Mouse (Mus musculus) midbrain, postnatal 0 days (tissue): ENCODE measurements around the gene Ttc7. TPM values are rescaled to one million over a fixed set of nuclear protein-coding genes. Genes with fewer than 3 reads are reported as not detected.
"Not testable (repeated sequence)": the region's sequence is repeated elsewhere in the genome, so short reads cannot be mapped to it uniquely, and the experiment has no call there.

ENCODE experiments used
- ATAC-seq: fragments of 200-750 bp; cut with Nextera tagmentation; 2 replicates; pipeline ENCODE4 v1.8.0; 2017; ENCODE audit warnings: moderate number of reproducible peaks, mild to moderate bottlenecking, moderate TSS enrichment, moderate library complexity; ENCODE audit not compliant: low FRiP score
- DNase-seq: peaks from one replicate; pipeline ENCODE4 v3.0.0-alpha.2; 2015; ENCODE audit warnings: low spot score
- H3K27ac ChIP-seq: fragments of 300-500 bp; sonication (generic); 2 replicates; pipeline ENCODE4 v1.5.1; 2014; ENCODE audit warnings: low read depth, mild to moderate bottlenecking, low read length, mixed read lengths
- H3K27me3 ChIP-seq: fragments of 300-500 bp; sonication (generic); 2 replicates; pipeline ENCODE4 v1.6.1; 2014; ENCODE audit warnings: low read length, control low read depth, mixed read lengths; ENCODE audit not compliant: insufficient read depth
- H3K36me3 ChIP-seq: fragments of 300-500 bp; sonication (generic); 2 replicates; pipeline ENCODE4 v1.6.1; 2014; ENCODE audit warnings: low read length, control low read depth, mixed read lengths; ENCODE audit not compliant: insufficient read depth
- H3K4me1 ChIP-seq: fragments of 300-500 bp; sonication (generic); 2 replicates; pipeline ENCODE4 v1.6.1; 2014; ENCODE audit warnings: mild to moderate bottlenecking, control low read depth, antibody characterized with exemption, low read length, mixed read lengths; ENCODE audit not compliant: insufficient read depth
- H3K4me2 ChIP-seq: fragments of 300-500 bp; sonication (generic); 2 replicates; pipeline ENCODE4 v1.6.1; 2014; ENCODE audit warnings: low read depth, mild to moderate bottlenecking, low read length, mixed read lengths; ENCODE audit not compliant: poor library complexity, severe bottlenecking
- H3K4me3 ChIP-seq: fragments of 300-500 bp; sonication (generic); 2 replicates; pipeline ENCODE4 v1.5.1; 2014; ENCODE audit warnings: low read depth, mild to moderate bottlenecking, low read length, moderate library complexity
- H3K9ac ChIP-seq: fragments of 300-500 bp; sonication (generic); replicated peaks from 2 replicates; pipeline ENCODE4 v1.6.1; 2014; ENCODE audit warnings: mild to moderate bottlenecking, low read length, moderate library complexity, mixed read lengths; ENCODE audit not compliant: poor library complexity, severe bottlenecking
- H3K9me3 ChIP-seq: fragments of 300-500 bp; sonication (generic); 2 replicates; pipeline ENCODE4 v1.6.1; 2016; ENCODE audit warnings: low read length, control low read depth
- CTCF ChIP-seq: IDR thresholded peaks from 2 replicates; pipeline ENCODE4 v1.5.1; 2016; ENCODE audit warnings: antibody characterized with exemption, mild to moderate bottlenecking
- WGBS: fragments of 180-500 bp; shearing (Covaris S2); extraction: QIAGEN DNeasy Blood & Tissue Kit; methylation state at CpG from one replicate; pipeline ENCODE4 v1.1.7; 2014; 5-methylcytosine and 5-hydroxymethylcytosine counted together
- polyA plus RNA-seq: library from polyadenylated mRNA; unstranded; fragments of >200 nt; fragmentation: Nextera tagmentation; extraction: Ambion mirVana; gene quantifications from 2 replicates; pipeline ENCODE4 v1.2.1, GENCODE M21; 2015
- total RNA-seq: library from RNA; depleted of rRNA; stranded (reverse); fragments of >200 nt; gene quantifications from 2 replicates; pipeline ENCODE4 v1.2.3, GENCODE M21; 2014

Ttc7 gene
- total and polyA plus RNA-seq, 2 experiments from 2014 or later: 5.3 to 11.1 TPM

GRCm38 (mm10) chr17:87289367-87289766 is 6.7 kb downstream of the Ttc7 start:
- DNase-seq (no peak), ATAC-seq (no peak)
- H3K4me3 ChIP-seq: no peak overlapping the region
- no peaks in the 10 kb centered on the region for H3K4me1 ChIP-seq
- no peak overlapping the region for H3K4me2 ChIP-seq
- H3K27ac ChIP-seq: no peak overlapping the region
- no peaks in the 10 kb centered on the region for H3K36me3 ChIP-seq
- no peak overlapping the region for H3K9ac ChIP-seq
- H3K9me3 ChIP-seq: no peaks in the 10 kb centered on the region
- WGBS: 82% methylated on average over 5 of the region's 5 CpGs
- H3K27me3 ChIP-seq: peaks cover 5% of the 10 kb centered on the region; the same call in 1 of the 2 replicates
- no peak for TF ChIP-seq CTCF

GRCm38 (mm10) chr17:87291037-87291436 is 8.4 kb downstream of the Ttc7 start:
- H3K27me3 ChIP-seq: peaks cover 5% of the 10 kb centered on the region; the same call in 1 of the 2 replicates
- DNase-seq (no peak), ATAC-seq (no peak)
- WGBS: 96% methylated on average over 7 of the region's 7 CpGs
- H3K4me2 ChIP-seq: no peak overlapping the region
- no peaks in the 10 kb centered on the region for H3K9me3 ChIP-seq
- H3K27ac ChIP-seq: no peak overlapping the region
- H3K4me3 ChIP-seq: no peak overlapping the region
- no peak overlapping the region for H3K9ac ChIP-seq
- no peak for TF ChIP-seq CTCF
- no peaks in the 10 kb centered on the region for H3K36me3 ChIP-seq
- no peaks in the 10 kb centered on the region for H3K4me1 ChIP-seq

DNA sequence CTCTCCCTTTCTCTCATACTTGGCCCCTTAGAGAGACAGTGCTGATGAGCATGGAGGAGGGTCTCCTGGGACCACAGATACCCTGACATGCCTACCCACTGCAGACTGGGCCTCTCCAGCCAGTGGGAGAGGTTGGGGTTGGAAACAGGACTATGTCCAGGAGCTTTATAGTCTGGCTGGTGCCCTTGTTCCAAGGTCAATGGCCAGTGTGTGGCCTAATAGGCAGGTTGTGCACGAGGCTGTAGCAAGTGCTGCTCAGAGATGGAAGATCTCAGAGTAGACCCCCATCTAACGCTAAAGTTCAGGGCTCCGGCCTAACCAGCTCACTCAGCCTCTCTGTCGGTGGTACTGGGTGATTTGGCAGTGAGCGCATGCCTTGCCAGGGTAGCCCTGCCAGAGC is 9.1 kb downstream of the Ttc7 start:
- H3K4me2 ChIP-seq: no peak overlapping the region
- no peak overlapping the region for H3K27ac ChIP-seq
- no peaks in the 10 kb centered on the region for H3K4me1 ChIP-seq
- 84% methylated on average over 5 of the region's 5 CpGs for WGBS
- DNase-seq (no peak), ATAC-seq (no peak)
- H3K9ac ChIP-seq: no peak overlapping the region
- H3K4me3 ChIP-seq: no peak overlapping the region
- H3K27me3 ChIP-seq: peaks cover 3% of the 10 kb centered on the region; the same call in 1 of the 2 replicates
- H3K9me3 ChIP-seq: no peaks in the 10 kb centered on the region
- no peaks in the 10 kb centered on the region for H3K36me3 ChIP-seq
- no peak for TF ChIP-seq CTCF

- no peaks in the 10 kb centered on the region for H3K4me1 ChIP-seq
- 86% methylated on average over 5 of the region's 5 CpGs for WGBS
Observed at GRCm38 (mm10) chr17:87293125-87293524, 10.4 kb downstream of the Ttc7 start.

GRCm38 (mm10) chr17:87295738-87296137 is 13.1 kb downstream of the Ttc7 start:
- Histone ChIP-seq H3K27me3 (no peaks in the 10 kb centered on the region), H3K27ac (no peak overlapping the region), H3K4me2 (no peak overlapping the region), H3K4me1 (no peaks in the 10 kb centered on the region), H3K4me3 (no peak overlapping the region), H3K9ac (no peak overlapping the region), H3K36me3 (no peaks in the 10 kb centered on the region), H3K9me3 (no peaks in the 10 kb centered on the region)
- 79% methylated on average over 7 of the region's 7 CpGs for WGBS
- ATAC-seq: no peak
- no peak for TF ChIP-seq CTCF
- DNase-seq: no peak

More at GRCm38 (mm10) chr17:87293125-87293524, 10.4 kb downstream of the Ttc7 start:
- no peak overlapping the region for H3K4me2 ChIP-seq
- TF ChIP-seq CTCF: no peak
- no peak overlapping the region for H3K27ac ChIP-seq
- H3K36me3 ChIP-seq: no peaks in the 10 kb centered on the region
- H3K9ac ChIP-seq: no peak overlapping the region
- no peak for ATAC-seq
- no peaks in the 10 kb centered on the region; the same call in 1 of the 2 replicates for H3K27me3 ChIP-seq
- no peak for DNase-seq
- no peaks in the 10 kb centered on the region for H3K9me3 ChIP-seq
- H3K4me3 ChIP-seq: no peak overlapping the region

GRCm38 (mm10) chr17:87296701-87297100 is 14.0 kb downstream of the Ttc7 start:
- H3K9ac ChIP-seq, DNase-seq, H3K27ac ChIP-seq, H3K36me3 ChIP-seq, H3K9me3 ChIP-seq, H3K4me3 ChIP-seq, ATAC-seq, H3K4me1 ChIP-seq, H3K27me3 ChIP-seq, H3K4me2 ChIP-seq: not testable (repeated sequence)
- WGBS: 83% methylated on average over 1 of the region's 1 CpGs
